Mouse (Mus musculus) T-helper 17 cell (primary cell): ENCODE data around the gene Serpina3c.
"Not testable (repeated sequence)": the region's sequence is repeated elsewhere in the genome, so short reads cannot be mapped to it uniquely, and the experiment has no call there.

Experiments
- in situ Hi-C, 2 experiments: fragments of 300-600 bp; cut with MboI, MseI; formaldehyde crosslinking; loops; 1 replicate in 1 of 2; 2 replicates in 1 of 2; pipeline ENCODE4 v1.15.1; 2025; ENCODE audit warnings: high pct_unique_total_duplicates in 2 of 2

The Serpina3c gene

GRCm38 (mm10) chr12:104114921-104115579, 38.6 kb downstream of the Serpina3c start:
- in situ Hi-C loops = no loop called here

DNA sequence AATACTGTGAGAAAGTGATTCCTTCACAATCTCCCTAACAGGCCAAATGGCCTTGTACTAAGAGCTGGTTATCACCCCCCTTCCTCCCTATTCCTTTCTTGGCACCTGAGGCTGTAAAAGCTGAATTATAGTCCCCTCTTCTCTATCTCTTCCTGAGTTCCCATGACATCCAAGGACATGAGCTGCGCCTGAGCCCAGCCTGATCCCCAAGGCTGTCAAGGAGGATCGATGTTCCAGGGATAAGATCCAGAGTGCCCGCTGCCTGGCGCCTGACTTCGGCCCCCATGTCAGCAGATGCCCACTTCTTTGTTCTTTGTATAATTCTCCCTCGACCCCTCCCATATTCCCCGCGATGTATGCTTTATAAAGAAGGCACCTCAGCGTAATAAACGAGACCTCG, 41.3 kb downstream of the Serpina3c start, which contains the start of gene Serpina3a:
Gene Serpina3a, plus strand, starts transcription at position 392 of the 400 bp plus-strand sequence.
- in situ Hi-C loops = not testable (repeated sequence)

- in situ Hi-C loops = no loop called here
Measured at GRCm38 (mm10) chr12:104108507-104108906, 45.2 kb downstream of the Serpina3c start.

DNA sequence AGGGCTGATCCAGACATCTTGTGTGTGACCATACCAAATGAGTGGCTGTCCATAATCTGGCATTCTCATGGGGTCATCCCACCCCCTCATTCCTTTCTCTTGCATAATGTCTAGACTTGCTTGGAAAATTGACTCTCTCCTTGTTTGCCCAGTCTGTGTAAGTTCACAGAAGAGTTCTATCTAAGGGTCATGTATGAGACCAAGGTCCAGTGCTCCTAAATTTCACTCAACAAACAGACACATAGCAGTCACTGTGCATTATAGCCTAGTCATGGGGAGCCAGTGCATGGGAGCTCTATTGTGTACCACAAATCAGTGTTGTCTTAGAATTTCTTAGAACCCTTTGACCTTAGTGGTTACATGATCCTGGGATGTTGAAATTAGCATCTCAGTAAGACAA, 46.8 kb downstream of the Serpina3c start:
- in situ Hi-C loops = no loop called here

GRCm38 (mm10) chr12:104105847-104106246, 47.8 kb downstream of the Serpina3c start:
- in situ Hi-C loops = no loop called here

GRCm38 (mm10) chr12:104100768-104101167, 52.9 kb downstream of the Serpina3c start, which contains the start of gene Serpina5:
Gene Serpina5, plus strand, starts transcription at chr12:104101113.
- in situ Hi-C loops = no loop called here
